Mouse (Mus musculus): Measurements from ENCODE around the gene Stip1.
"Not testable (repeated sequence)": the region's sequence is repeated elsewhere in the genome, so short reads cannot be mapped to it uniquely, and the experiment has no call there.

Stip1 gene

GRCm38 (mm10) chr19:7039841-7040636 is at the start of gene Stip1:
Gene Stip1, minus strand, starts transcription at chr19:7039967.
- DNase-seq: peak; percentile 99

GRCm38 (mm10) chr19:7089050-7089449 is 49.3 kb upstream of the Stip1 start:
- DNase-seq: no peak

- no peak for DNase-seq
Measured at GRCm38 (mm10) chr19:7088558-7088957, 48.8 kb upstream of the Stip1 start.

- no peak for DNase-seq
Measured at GRCm38 (mm10) chr19:7084734-7085133, 45.0 kb upstream of the Stip1 start.

- no peak for DNase-seq
Measured at GRCm38 (mm10) chr19:7083035-7083794, 43.4 kb upstream of the Stip1 start.

- no peak for DNase-seq
Measured at GRCm38 (mm10) chr19:7081516-7082266, 41.9 kb upstream of the Stip1 start.

- DNase-seq: no peak
Measured at GRCm38 (mm10) chr19:7078271-7078670, 38.5 kb upstream of the Stip1 start.

GRCm38 (mm10) chr19:7077666-7078065 is 37.9 kb upstream of the Stip1 start:
- DNase-seq: no peak

GRCm38 (mm10) chr19:7075336-7075735 is 35.6 kb upstream of the Stip1 start:
- DNase-seq: not testable (repeated sequence)

GRCm38 (mm10) chr19:7073997-7074781 is 34.4 kb upstream of the Stip1 start:
- DNase-seq: no peak

- DNase-seq: no peak
Measured at GRCm38 (mm10) chr19:7072221-7072620, 32.5 kb upstream of the Stip1 start.

- DNase-seq: no peak
Measured at GRCm38 (mm10) chr19:7070775-7071174, 31.0 kb upstream of the Stip1 start.

GRCm38 (mm10) chr19:7069781-7070763 is 30.3 kb upstream of the Stip1 start:
- no peak for DNase-seq

GRCm38 (mm10) chr19:7068661-7069531 is 29.1 kb upstream of the Stip1 start:
- no peak for DNase-seq

GRCm38 (mm10) chr19:7068136-7068535 is 28.4 kb upstream of the Stip1 start:
- DNase-seq: peak; percentile 75

GRCm38 (mm10) chr19:7067344-7068050 is 27.7 kb upstream of the Stip1 start:
- DNase-seq: no peak

- DNase-seq: no peak
Measured at GRCm38 (mm10) chr19:7066828-7067342, 27.1 kb upstream of the Stip1 start.

GRCm38 (mm10) chr19:7066034-7066827 is 26.5 kb upstream of the Stip1 start:
- DNase-seq: no peak

All from cerebellum, adult 11 months (tissue).